Mouse (Mus musculus) ES-E14 (cell line): ENCODE data around the gene Mib2.

Source experiments
- CHD2 ChIP-seq: IDR thresholded peaks from 2 replicates; pipeline ENCODE4 v1.6.1; 2014; ENCODE audit warnings: mild to moderate bottlenecking, low read depth, low read length, inconsistent platforms
- HCFC1 ChIP-seq: IDR thresholded peaks from 2 replicates; pipeline ENCODE4 v1.6.1; 2012; ENCODE audit warnings: low read length, inconsistent platforms, borderline replicate concordance; ENCODE audit not compliant: insufficient read depth
- MAFK ChIP-seq: IDR thresholded peaks from 2 replicates; pipeline ENCODE4 v1.6.1; 2014; ENCODE audit warnings: mild to moderate bottlenecking, low read depth, low read length, inconsistent platforms; ENCODE audit not compliant: insufficient read depth
- ZNF384 ChIP-seq: IDR thresholded peaks from 2 replicates; pipeline ENCODE4 v1.6.1; 2012; ENCODE audit warnings: low read depth, low read length, inconsistent platforms

GRCm38 (mm10) chr4:155690571-155691375 is 21.8 kb upstream of the Mib2 start:
- TF ChIP-seq CHD2, result no peak
- TF ChIP-seq ZNF384, result no peak
- no peak for TF ChIP-seq MAFK
- TF ChIP-seq HCFC1, result no peak
